Comparison of ENCODE assay signal across 8 mouse cellular contexts in the genomic region with DNA sequence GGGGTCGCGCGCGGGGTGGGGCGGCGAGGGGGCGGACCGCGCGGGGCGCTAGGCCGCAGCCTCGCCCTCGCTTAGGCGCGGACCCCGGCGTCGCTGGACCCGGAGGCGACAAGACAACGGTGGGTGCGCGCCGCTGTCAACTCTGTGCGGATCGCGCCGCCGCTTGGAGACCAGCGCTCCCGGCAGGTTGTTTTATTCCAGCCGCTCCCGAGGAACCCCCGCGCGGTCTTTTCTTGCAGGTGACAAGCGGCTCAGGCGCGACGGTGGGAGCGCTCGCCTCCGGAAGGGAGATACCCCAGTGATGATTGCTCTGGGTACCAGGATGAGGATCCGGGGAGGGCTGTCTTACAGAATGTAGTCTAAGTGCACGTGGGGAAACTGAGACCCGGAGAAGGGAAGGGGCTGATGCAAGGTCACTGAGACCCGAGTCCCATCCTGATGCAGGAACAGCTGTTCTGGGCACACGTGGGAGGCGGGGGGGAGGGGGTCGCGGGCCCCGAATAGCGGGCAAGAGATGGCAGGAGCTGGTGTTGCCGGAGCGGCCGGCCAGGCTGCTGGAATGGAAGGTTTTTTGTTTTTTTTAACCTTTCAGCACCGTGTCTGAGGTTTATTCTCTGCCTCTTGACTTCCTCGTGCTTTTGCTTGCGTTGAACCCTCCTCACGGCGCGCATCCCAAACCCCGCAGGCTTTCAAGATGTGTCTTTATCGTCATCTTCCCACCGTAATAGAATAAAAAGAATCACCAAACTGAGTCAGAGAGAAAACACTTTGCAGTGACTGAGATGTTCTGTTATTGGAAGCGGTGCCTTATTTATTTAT. TPM values are rescaled to one million over a fixed set of nuclear protein-coding genes. Genes with fewer than 3 reads are reported as not detected.
DNase-seq lines count a peak whose midpoint lies in the region; ATAC-seq lines count a peak whose summit lies in the region.

No protein-coding gene starts in this region.

- peak overlapping the region; percentile 98 for H3K4me3 ChIP-seq in heart, embryonic 10.5 days
- peak overlapping the region; percentile 89 for H3K4me3 ChIP-seq in embryonic facial prominence, embryonic 11.5 days (ENCODE audit: low read depth, low read length)
- H3K4me3 ChIP-seq in intestine, embryonic 14.5 days (ENCODE audit: low read depth, low read length) = peak overlapping the region; percentile 98
- peak overlapping the region; percentile 95 for H3K4me3 ChIP-seq in midbrain, embryonic 16.5 days (ENCODE audit: low read depth, low read length)

- ATAC-seq in CD4-positive, CD25-positive, alpha-beta regulatory T cell, adult 4 months = peak; percentile 22
- ATAC-seq in embryonic facial prominence, embryonic 11.5 days (replicated peaks; ENCODE audit: insufficient number of reproducible peaks, low FRiP score, low TSS enrichment, low read depth) = peak; percentile 29
- ATAC-seq in intestine, embryonic 14.5 days (replicated peaks; ENCODE audit: low FRiP score, low TSS enrichment, low read depth) = peak; percentile 37; the same call in 1 of the 2 replicates
- ATAC-seq in midbrain, embryonic 16.5 days = peak; percentile 78

- no peaks in the 10 kb centered on the region for H3K9me3 ChIP-seq in heart, embryonic 10.5 days
- H3K9me3 ChIP-seq in embryonic facial prominence, embryonic 11.5 days (replicated peaks; ENCODE audit: control insufficient read depth, low read length) = no peaks in the 10 kb centered on the region
- H3K9me3 ChIP-seq in intestine, embryonic 14.5 days (ENCODE audit: control insufficient read depth, low read length) = no peaks in the 10 kb centered on the region
- H3K9me3 ChIP-seq in midbrain, embryonic 16.5 days (replicated peaks; ENCODE audit: control insufficient read depth, low read length, poor library complexity, severe bottlenecking) = no peaks in the 10 kb centered on the region

- H3K9ac ChIP-seq in embryonic facial prominence, embryonic 11.5 days (replicated peaks; ENCODE audit: low read length) = peak overlapping the region; percentile 76
- H3K9ac ChIP-seq in intestine, embryonic 14.5 days (ENCODE audit: low read length) = peak overlapping the region; percentile 61
- peak overlapping the region; percentile 87 for H3K9ac ChIP-seq in midbrain, embryonic 16.5 days (ENCODE audit: low read depth, low read length)

- intact Hi-C loops in heart, postnatal 10 days (cut with DNase I) = loop anchor here (5.0 kb wide), 1 partner anchor 79 kb away; no protein-coding TSS in a partner anchor

- whole genome bisulfite sequencing in heart, embryonic 10.5 days = under 1% methylated on average over 67 of the region's 67 CpGs
- WGBS in embryonic facial prominence, embryonic 11.5 days = 1% methylated on average over 67 of the region's 67 CpGs
- 2% methylated on average over 65 of the region's 67 CpGs for WGBS in intestine, embryonic 14.5 days
- WGBS in midbrain, embryonic 16.5 days = under 1% methylated on average over 67 of the region's 67 CpGs

- DNase-seq in heart, embryonic 10.5 days (ENCODE audit: low spot score) = peak; percentile 79
- DNase-seq in heart, postnatal 10 days = no peak
- peak; percentile 61 for DNase-seq in embryonic facial prominence, embryonic 11.5 days (ENCODE audit: low spot score)
- peak; percentile 77 for DNase-seq in intestine, embryonic 14.5 days (ENCODE audit: low spot score)
- no peak for DNase-seq in B cell, adult 2 months
- no peak for DNase-seq in gastrocnemius, adult 8-10 months (ENCODE audit: low spot score in 2 of 2)

- peak overlapping the region; percentile 93 for H3K27ac ChIP-seq in heart, embryonic 10.5 days
- H3K27ac ChIP-seq in embryonic facial prominence, embryonic 11.5 days (replicated peaks; ENCODE audit: low read depth, low read length) = no peak overlapping the region; the same call in 1 of the 2 replicates
- H3K27ac ChIP-seq in intestine, embryonic 14.5 days (ENCODE audit: low read depth) = peak overlapping the region; percentile 6; the same call in 1 of the 2 replicates
- peak overlapping the region; percentile 75 for H3K27ac ChIP-seq in midbrain, embryonic 16.5 days (ENCODE audit: low read length)

- peaks cover 23% of the 10 kb centered on the region for H3K36me3 ChIP-seq in heart, embryonic 10.5 days
- H3K36me3 ChIP-seq in embryonic facial prominence, embryonic 11.5 days (replicated peaks; ENCODE audit: control insufficient read depth, insufficient read depth, low read depth, low read length) = no peaks in the 10 kb centered on the region
- H3K36me3 ChIP-seq in intestine, embryonic 14.5 days (ENCODE audit: control insufficient read depth, insufficient read depth, low read length) = 0 out of 2 replicates have a peak, but pooled peaks cover 5% of the 10 kb centered on the region
- H3K36me3 ChIP-seq in midbrain, embryonic 16.5 days (ENCODE audit: control insufficient read depth, insufficient read depth, low read length) = no peaks in the 10 kb centered on the region

- H3K4me2 ChIP-seq in embryonic facial prominence, embryonic 11.5 days (ENCODE audit: low read depth, low read length) = peak overlapping the region; percentile 89
- H3K4me2 ChIP-seq in intestine, embryonic 14.5 days (ENCODE audit: low read length) = peak overlapping the region; percentile 94
- H3K4me2 ChIP-seq in midbrain, embryonic 16.5 days (ENCODE audit: low read length) = peak overlapping the region; percentile 94

- no peaks in the 10 kb centered on the region for H3K27me3 ChIP-seq in heart, embryonic 10.5 days (ENCODE audit: insufficient read depth, poor library complexity, severe bottlenecking)
- H3K27me3 ChIP-seq in embryonic facial prominence, embryonic 11.5 days (ENCODE audit: control insufficient read depth, insufficient read depth, low read length) = no peaks in the 10 kb centered on the region
- no peaks in the 10 kb centered on the region for H3K27me3 ChIP-seq in intestine, embryonic 14.5 days (replicated peaks; ENCODE audit: control insufficient read depth, insufficient read depth, low read length)
- H3K27me3 ChIP-seq in midbrain, embryonic 16.5 days (ENCODE audit: control insufficient read depth, insufficient read depth, low read depth, low read length) = no peaks in the 10 kb centered on the region

- H3K4me1 ChIP-seq in heart, embryonic 10.5 days = peaks cover 27% of the 10 kb centered on the region
- no peaks in the 10 kb centered on the region; the same call in 1 of the 2 replicates for H3K4me1 ChIP-seq in embryonic facial prominence, embryonic 11.5 days (ENCODE audit: control insufficient read depth, insufficient read depth, low read length)
- H3K4me1 ChIP-seq in intestine, embryonic 14.5 days (replicated peaks; ENCODE audit: control insufficient read depth, insufficient read depth, low read length) = peaks cover 12% of the 10 kb centered on the region; the same call in 1 of the 2 replicates
- peaks cover 12% of the 10 kb centered on the region for H3K4me1 ChIP-seq in midbrain, embryonic 16.5 days (ENCODE audit: control insufficient read depth, insufficient read depth, low read length)

RNA-seq across cellular contexts. Expression of gene Naa25, which starts 0.6 kb away (rescaled TPM):
- polyA plus RNA-seq in heart, embryonic 10.5 days (2016; fragmentation: Nextera tagmentation; extraction: Ambion mirVana) = 47.3 and 50.7 TPM in 2 replicates
- 10 to 100 TPM; 22.1 to 23.5 TPM for total RNA-seq in heart, postnatal 10 days (2021)
- 10 to 100 TPM; 43.2 to 54.1 TPM for polyA plus RNA-seq in CD4-positive, CD25-positive, alpha-beta regulatory T cell, adult 4 months (2017; shearing (Covaris generic))
- polyA plus RNA-seq in embryonic facial prominence, embryonic 11.5 days (2014; fragmentation: Nextera tagmentation; extraction: Ambion mirVana) = 47.8 and 51.8 TPM in 2 replicates
- polyA plus RNA-seq in intestine, embryonic 14.5 days (2014; fragmentation: Nextera tagmentation; extraction: Ambion mirVana) = 47.4 and 53.2 TPM in 2 replicates
- polyA plus RNA-seq in midbrain, embryonic 16.5 days (2015; fragmentation: Nextera tagmentation; extraction: Ambion mirVana) = 54.0 and 55.0 TPM in 2 replicates
- 10 to 100 TPM; 28.5 to 32.6 (median 30.3) TPM for total RNA-seq in gastrocnemius, adult 8-10 months (2022)

RNA-seq across cellular contexts. Expression of gene Trafd1, which starts 12.9 kb away (rescaled TPM):
- 71.9 and 80.3 TPM in 2 replicates for polyA plus RNA-seq in heart, embryonic 10.5 days (2016; fragmentation: Nextera tagmentation; extraction: Ambion mirVana)
- 10 to 100 TPM; 59.0 to 59.5 TPM for total RNA-seq in heart, postnatal 10 days (2021)
- polyA plus RNA-seq in CD4-positive, CD25-positive, alpha-beta regulatory T cell, adult 4 months (2017; shearing (Covaris generic)) = 10 to 100 TPM; 37.5 to 58.0 TPM
- 62.1 and 69.5 TPM in 2 replicates for polyA plus RNA-seq in embryonic facial prominence, embryonic 11.5 days (2014; fragmentation: Nextera tagmentation; extraction: Ambion mirVana)
- 72.4 and 74.9 TPM in 2 replicates for polyA plus RNA-seq in intestine, embryonic 14.5 days (2014; fragmentation: Nextera tagmentation; extraction: Ambion mirVana)
- 135 and 140 TPM in 2 replicates for polyA plus RNA-seq in midbrain, embryonic 16.5 days (2015; fragmentation: Nextera tagmentation; extraction: Ambion mirVana)
- 10 to 100 TPM; 37.4 to 45.4 (median 40.5) TPM for total RNA-seq in gastrocnemius, adult 8-10 months (2022)

RNA-seq across cellular contexts. Expression of gene Tmem116, which starts 53.3 kb away (rescaled TPM):
- 2.4 and 4.6 TPM in 2 replicates for polyA plus RNA-seq in heart, embryonic 10.5 days (2016; fragmentation: Nextera tagmentation; extraction: Ambion mirVana)
- total RNA-seq in heart, postnatal 10 days (2021) = 1 to 10 TPM; 5.9 to 7.3 TPM
- 1 to 10 TPM in 1 of 2 experiments, under 1 TPM in 1; 0.93 to 1.3 TPM for polyA plus RNA-seq in CD4-positive, CD25-positive, alpha-beta regulatory T cell, adult 4 months (2017; shearing (Covaris generic))
- 0.45 and 0.96 TPM in 2 replicates for polyA plus RNA-seq in embryonic facial prominence, embryonic 11.5 days (2014; fragmentation: Nextera tagmentation; extraction: Ambion mirVana)
- polyA plus RNA-seq in intestine, embryonic 14.5 days (2014; fragmentation: Nextera tagmentation; extraction: Ambion mirVana) = 1.8 and 2.7 TPM in 2 replicates
- polyA plus RNA-seq in midbrain, embryonic 16.5 days (2015; fragmentation: Nextera tagmentation; extraction: Ambion mirVana) = 1.9 and 2.2 TPM in 2 replicates
- 1 to 10 TPM; 6.3 to 9.3 (median 8.5) TPM for total RNA-seq in gastrocnemius, adult 8-10 months (2022)

RNA-seq across cellular contexts. Expression of gene Erp29, which starts 54.0 kb away (rescaled TPM):
- 153 and 160 TPM in 2 replicates for polyA plus RNA-seq in heart, embryonic 10.5 days (2016; fragmentation: Nextera tagmentation; extraction: Ambion mirVana)
- total RNA-seq in heart, postnatal 10 days (2021) = 100 to 1,000 TPM; 112 TPM
- polyA plus RNA-seq in CD4-positive, CD25-positive, alpha-beta regulatory T cell, adult 4 months (2017; shearing (Covaris generic)) = 10 to 100 TPM; 64.9 to 80.3 TPM
- 102 and 110 TPM in 2 replicates for polyA plus RNA-seq in embryonic facial prominence, embryonic 11.5 days (2014; fragmentation: Nextera tagmentation; extraction: Ambion mirVana)
- 164 and 167 TPM in 2 replicates for polyA plus RNA-seq in intestine, embryonic 14.5 days (2014; fragmentation: Nextera tagmentation; extraction: Ambion mirVana)
- polyA plus RNA-seq in midbrain, embryonic 16.5 days (2015; fragmentation: Nextera tagmentation; extraction: Ambion mirVana) = 174 and 182 TPM in 2 replicates
- total RNA-seq in gastrocnemius, adult 8-10 months (2022) = 10 to 100 TPM; 30.5 to 34.9 (median 31.1) TPM

Comparison
In these comparisons a context has a peak if more than half of its experiments do, and no peak if none do; other contexts are left out.
1. DNase-seq: peak in heart, embryonic 10.5 days (single experiment), embryonic facial prominence, embryonic 11.5 days (single experiment) and intestine, embryonic 14.5 days (single experiment); none in heart, postnatal 10 days (0 of 2), B cell, adult 2 months (0 of 2) and gastrocnemius, adult 8-10 months (0 of 2).
2. ATAC-seq: peak in every context shown above with its lines; median percentile 78 in midbrain, embryonic 16.5 days; 37 in intestine, embryonic 14.5 days; 29 in embryonic facial prominence, embryonic 11.5 days; 22 in CD4-positive, CD25-positive, alpha-beta regulatory T cell, adult 4 months.
3. Peak in every context shown above with its lines, with median percentiles within 50 percentile points of each other: H3K4me3 ChIP-seq, H3K4me2 ChIP-seq and H3K9ac ChIP-seq.